Mouse (Mus musculus) liver, adult (tissue): Measurements from ENCODE around the gene Cops4.

Experiments used
- GATA4 ChIP-seq: IDR thresholded peaks from 2 replicates; pipeline ENCODE4 v1.6.1; 2014; ENCODE audit warnings: mild to moderate bottlenecking, low read length; ENCODE audit not compliant: insufficient replicate concordance

The Cops4 gene

DNA sequence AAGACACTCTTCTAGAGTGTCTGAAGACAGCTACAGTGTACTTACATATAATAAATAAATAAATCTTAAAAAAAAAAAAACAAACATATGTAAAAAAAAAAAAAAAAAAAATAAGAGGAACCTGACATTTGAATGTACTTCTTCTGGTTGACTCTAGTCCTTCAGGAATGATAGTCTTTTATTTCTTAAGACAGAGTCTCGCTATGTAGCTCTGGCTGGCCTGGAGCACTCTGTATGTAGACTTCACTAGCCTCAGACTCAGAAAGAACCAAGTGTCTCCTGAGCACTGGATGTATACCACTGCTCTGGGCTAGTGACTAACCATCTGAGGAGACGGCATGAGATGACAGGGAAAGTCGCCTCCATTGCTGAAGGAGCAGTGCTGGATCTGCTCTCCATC is 67.5 kb downstream of the Cops4 start:
- TF ChIP-seq GATA4: no peak

DNA sequence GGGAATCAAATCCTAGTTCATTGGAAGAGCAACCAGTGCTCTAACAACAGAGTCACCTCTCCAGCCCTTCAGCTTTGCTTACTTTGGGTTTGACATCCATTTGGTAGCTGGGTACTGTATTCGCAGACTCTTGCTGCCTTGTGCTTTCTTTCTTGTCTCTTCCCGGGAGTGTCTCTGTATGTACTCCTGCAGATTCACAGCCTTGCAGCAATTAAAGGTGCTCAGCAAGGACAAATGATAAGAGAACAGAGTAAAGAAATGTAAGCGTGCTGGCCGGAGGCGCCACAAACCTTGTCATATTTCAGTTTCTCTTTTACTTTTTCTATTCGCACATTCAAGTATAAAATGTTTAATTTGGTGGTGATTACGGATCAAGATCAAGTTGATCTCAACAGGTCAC is 69.0 kb downstream of the Cops4 start:
- no peak for TF ChIP-seq GATA4

DNA sequence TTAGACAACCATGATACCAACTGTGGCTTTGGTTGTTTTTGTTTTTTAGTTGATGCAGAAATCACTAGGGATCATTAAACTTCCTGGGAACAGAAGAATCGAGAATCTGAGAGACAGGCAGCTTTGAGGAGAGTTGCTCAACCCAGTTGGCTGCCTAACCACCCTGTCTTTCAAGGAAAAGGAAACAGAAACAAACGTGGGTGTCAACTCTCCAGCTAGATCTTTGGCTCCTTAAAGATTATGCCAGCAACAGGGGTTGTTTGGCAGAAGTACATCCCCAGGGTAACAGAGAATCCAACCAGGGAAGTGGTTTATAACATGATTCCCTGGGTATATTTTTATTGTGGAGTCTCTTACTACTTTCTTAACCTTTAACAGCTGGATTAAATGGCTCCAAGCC is 69.5 kb downstream of the Cops4 start:
- no peak for TF ChIP-seq GATA4

DNA sequence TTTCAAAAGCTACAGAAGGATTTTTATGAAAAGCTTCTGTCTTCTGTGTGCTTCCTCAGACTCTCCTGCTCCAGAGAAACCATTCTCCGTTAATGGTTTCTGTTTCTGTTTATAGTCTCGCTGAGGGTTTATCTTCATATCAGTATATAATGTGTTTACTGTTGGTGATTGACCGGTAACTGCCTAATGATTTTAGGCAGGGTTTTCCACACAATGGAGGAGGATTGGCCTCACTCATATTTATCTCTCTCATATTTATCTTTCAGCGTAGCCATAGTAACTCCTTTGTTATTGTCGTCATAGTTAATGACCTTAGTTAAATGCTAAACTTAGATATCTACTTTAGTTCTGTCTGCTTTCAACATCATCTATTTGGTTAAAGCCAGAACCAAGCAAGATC is 72.4 kb downstream of the Cops4 start:
- TF ChIP-seq GATA4: no peak

DNA sequence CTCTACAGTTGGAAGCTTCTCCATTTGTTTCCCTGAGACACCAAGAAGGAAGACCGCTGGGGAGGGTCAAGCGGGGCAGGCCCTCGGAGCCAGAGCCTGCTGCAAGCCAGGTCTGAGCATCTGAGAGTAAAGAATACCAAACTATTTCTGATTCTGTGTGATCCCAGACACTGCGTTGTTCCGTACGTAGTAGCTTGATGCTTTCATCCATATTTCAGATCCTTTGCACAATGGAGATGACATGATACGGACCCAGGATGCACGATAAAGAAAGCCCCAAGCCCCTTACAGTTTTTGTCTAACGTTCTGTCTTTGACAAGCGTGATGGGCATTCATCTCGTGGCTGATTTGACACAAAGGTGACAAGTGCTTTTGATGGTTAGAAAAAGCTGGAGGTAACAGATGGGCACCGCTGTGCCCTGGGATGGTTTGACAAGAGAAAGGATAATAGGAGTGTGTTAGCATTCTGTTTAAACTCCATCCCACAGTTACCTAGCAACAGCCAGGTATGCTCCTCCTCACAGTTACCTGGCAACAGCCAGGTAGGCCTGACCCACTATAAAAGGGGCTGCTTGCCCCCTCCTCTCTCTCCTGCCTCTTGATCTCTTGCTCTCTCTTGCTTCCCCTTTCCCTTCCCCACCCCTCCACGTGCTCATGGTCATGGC is 76.8 kb downstream of the Cops4 start:
- no peak for TF ChIP-seq GATA4

DNA sequence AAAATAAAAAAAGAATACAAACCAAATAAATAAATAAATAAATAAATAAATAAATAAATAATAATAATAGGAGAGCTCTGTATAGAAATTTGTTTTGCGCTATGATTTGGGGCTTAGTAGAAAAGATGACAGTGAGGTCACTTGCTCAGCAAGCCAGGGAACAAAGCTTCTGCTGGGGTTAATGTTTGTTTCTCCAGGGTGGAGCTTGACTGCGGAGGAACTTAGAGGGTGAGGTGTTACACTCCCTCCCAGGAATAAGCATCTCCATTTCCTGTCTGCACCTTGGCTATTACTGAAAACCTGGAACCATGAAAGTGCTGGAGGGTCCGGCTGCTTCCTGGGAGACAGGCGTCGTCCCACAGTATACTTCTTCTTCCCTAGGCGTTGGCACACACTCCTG is 77.9 kb downstream of the Cops4 start:
- no peak for TF ChIP-seq GATA4
